Mouse (Mus musculus): ENCODE results near the gene Gltp. TPM values are rescaled to one million over a fixed set of nuclear protein-coding genes. Genes with fewer than 3 reads are reported as not detected.
A peak's percentile ranks its signal among the peaks of the same experiment; 100 is the strongest.

Gene Gltp
- polyA plus RNA-seq, 1 experiment from 2014 or later, result 78.5 TPM

GRCm38 (mm10) chr5:114719928-114720270 is 29.1 kb upstream of the Gltp start:
- Histone ChIP-seq H3K27me3 (no peaks in the 10 kb centered on the region), H3K4me3 (replicated peaks) (no peak overlapping the region), H3K27ac (peak overlapping the region; percentile 89), H3K9ac (no peak overlapping the region), H3K36me3 (peaks cover 88% of the 10 kb centered on the region), H3K9me3 (replicated peaks) (0 out of 2 replicates have a peak, but pooled peaks cover 4% of the 10 kb centered on the region), H3K4me2 (no peak overlapping the region), H3K4me1 (peaks cover 36% of the 10 kb centered on the region)
- no peak for ATAC-seq (replicated peaks; ENCODE audit: low FRiP score)
- WGBS, result 85% methylated on average over 6 of the region's 6 CpGs

GRCm38 (mm10) chr5:114719003-114719927 is 28.5 kb upstream of the Gltp start:
- ATAC-seq (replicated peaks; ENCODE audit: low FRiP score), result peak; percentile 54
- H3K36me3 ChIP-seq, result peaks cover 92% of the 10 kb centered on the region
- 82% methylated on average over 20 of the region's 20 CpGs for whole genome bisulfite sequencing

GRCm38 (mm10) chr5:114718483-114718882 is 27.7 kb upstream of the Gltp start:
- Histone ChIP-seq H3K9ac (no peak overlapping the region), H3K27me3 (no peaks in the 10 kb centered on the region), H3K4me3 (replicated peaks) (no peak overlapping the region), H3K9me3 (replicated peaks) (no peaks in the 10 kb centered on the region), H3K36me3 (peaks cover 92% of the 10 kb centered on the region), H3K27ac (peak overlapping the region; percentile 52), H3K4me2 (no peak overlapping the region), H3K4me1 (peaks cover 36% of the 10 kb centered on the region)
- ATAC-seq (replicated peaks; ENCODE audit: low FRiP score), result no peak
- 86% methylated on average over 13 of the region's 13 CpGs for WGBS

More at GRCm38 (mm10) chr5:114719003-114719927, 28.5 kb upstream of the Gltp start:
- Histone ChIP-seq H3K4me2 (no peak overlapping the region), H3K27ac (peak overlapping the region; percentile 89), H3K9me3 (replicated peaks) (0 out of 2 replicates have a peak, but pooled peaks cover 1% of the 10 kb centered on the region), H3K9ac (no peak overlapping the region), H3K4me1 (peaks cover 36% of the 10 kb centered on the region), H3K4me3 (replicated peaks) (no peak overlapping the region), H3K27me3 (no peaks in the 10 kb centered on the region)

- 86% methylated on average over 8 of the region's 8 CpGs for WGBS
- H3K36me3 ChIP-seq, result peaks cover 97% of the 10 kb centered on the region
- no peak for ATAC-seq (replicated peaks; ENCODE audit: low FRiP score)
Observed at GRCm38 (mm10) chr5:114717937-114718336, 27.2 kb upstream of the Gltp start.

GRCm38 (mm10) chr5:114717292-114717691 is 26.5 kb upstream of the Gltp start:
- Histone ChIP-seq H3K27ac (no peak overlapping the region), H3K27me3 (no peaks in the 10 kb centered on the region), H3K4me1 (peaks cover 36% of the 10 kb centered on the region), H3K4me3 (replicated peaks) (no peak overlapping the region), H3K9me3 (replicated peaks) (no peaks in the 10 kb centered on the region), H3K9ac (no peak overlapping the region), H3K36me3 (peaks cover 97% of the 10 kb centered on the region), H3K4me2 (no peak overlapping the region)
- 86% methylated on average over 12 of the region's 12 CpGs for WGBS
- no peak for ATAC-seq (replicated peaks; ENCODE audit: low FRiP score)

More at GRCm38 (mm10) chr5:114717937-114718336, 27.2 kb upstream of the Gltp start:
- H3K9ac ChIP-seq, result no peak overlapping the region
- no peaks in the 10 kb centered on the region for H3K27me3 ChIP-seq
- no peak overlapping the region for H3K27ac ChIP-seq
- H3K4me3 ChIP-seq (replicated peaks), result no peak overlapping the region
- H3K9me3 ChIP-seq (replicated peaks), result no peaks in the 10 kb centered on the region
- H3K4me1 ChIP-seq, result peaks cover 36% of the 10 kb centered on the region
- no peak overlapping the region for H3K4me2 ChIP-seq

- peaks cover 13% of the 10 kb centered on the region for H3K4me1 ChIP-seq
- H3K36me3 ChIP-seq, result peaks cover 96% of the 10 kb centered on the region
Observed at GRCm38 (mm10) chr5:114714551-114714950, 23.8 kb upstream of the Gltp start.

GRCm38 (mm10) chr5:114709357-114709756 is 18.6 kb upstream of the Gltp start:
- H3K4me2 ChIP-seq, result no peak overlapping the region
- 90% methylated on average over 21 of the region's 21 CpGs for WGBS
- no peak overlapping the region for H3K9ac ChIP-seq
- H3K4me3 ChIP-seq (replicated peaks), result no peak overlapping the region
- no peak for ATAC-seq (replicated peaks; ENCODE audit: low FRiP score)
- H3K36me3 ChIP-seq, result peaks cover 50% of the 10 kb centered on the region
- H3K9me3 ChIP-seq (replicated peaks), result no peaks in the 10 kb centered on the region
- peaks cover 8% of the 10 kb centered on the region for H3K4me1 ChIP-seq
- no peaks in the 10 kb centered on the region for H3K27me3 ChIP-seq
- H3K27ac ChIP-seq, result no peak overlapping the region

More at GRCm38 (mm10) chr5:114714551-114714950, 23.8 kb upstream of the Gltp start:
- Histone ChIP-seq H3K4me2 (no peak overlapping the region), H3K9ac (no peak overlapping the region), H3K27ac (no peak overlapping the region), H3K4me3 (replicated peaks) (no peak overlapping the region), H3K9me3 (replicated peaks) (no peaks in the 10 kb centered on the region), H3K27me3 (no peaks in the 10 kb centered on the region)
- ATAC-seq (replicated peaks; ENCODE audit: low FRiP score), result no peak
- WGBS, result 93% methylated on average over 18 of the region's 18 CpGs

GRCm38 (mm10) chr5:114708491-114708890 is 17.7 kb upstream of the Gltp start:
- Histone ChIP-seq H3K9ac (peak overlapping the region; percentile 86), H3K27me3 (no peaks in the 10 kb centered on the region), H3K4me2 (peak overlapping the region; percentile 75), H3K27ac (no peak overlapping the region), H3K4me3 (replicated peaks) (peak overlapping the region; percentile 82), H3K36me3 (peaks cover 42% of the 10 kb centered on the region), H3K9me3 (replicated peaks) (no peaks in the 10 kb centered on the region), H3K4me1 (peaks cover 8% of the 10 kb centered on the region)
- 48% methylated on average over 15 of the region's 15 CpGs for WGBS
- ATAC-seq (replicated peaks; ENCODE audit: low FRiP score), result no peak

GRCm38 (mm10) chr5:114707265-114708068 is 16.7 kb upstream of the Gltp start, which contains the start of gene Tchp:
Tchp (plus strand) TSS chr5:114707760.
- Histone ChIP-seq H3K9ac (peak within 1 kb of the TSS; percentile 86), H3K27me3 (no peaks in the 10 kb centered on the region), H3K27ac (no peak within 1 kb of the TSS), H3K36me3 (peaks cover 32% of the 10 kb centered on the region), H3K4me3 (replicated peaks) (peak within 1 kb of the TSS; percentile 82), H3K9me3 (replicated peaks) (no peaks in the 10 kb centered on the region), H3K4me2 (peak within 1 kb of the TSS; percentile 75), H3K4me1 (peaks cover 8% of the 10 kb centered on the region)
- WGBS, result 2% methylated on average over 49 of the region's 49 CpGs
- ATAC-seq (replicated peaks; ENCODE audit: low FRiP score), result peak; percentile 76

- Histone ChIP-seq H3K4me3 (replicated peaks) (no peak overlapping the region), H3K4me1 (no peaks in the 10 kb centered on the region; the same call in 1 of the 2 replicates), H3K4me2 (no peak overlapping the region), H3K36me3 (no peaks in the 10 kb centered on the region), H3K9ac (no peak overlapping the region), H3K27ac (no peak overlapping the region), H3K9me3 (replicated peaks) (no peaks in the 10 kb centered on the region), H3K27me3 (no peaks in the 10 kb centered on the region)
- 61% methylated on average over 14 of the region's 14 CpGs for WGBS
- ATAC-seq (replicated peaks; ENCODE audit: low FRiP score), result peak; percentile 74
Observed at GRCm38 (mm10) chr5:114702403-114703392, 11.9 kb upstream of the Gltp start.

GRCm38 (mm10) chr5:114699015-114699414 is 8.2 kb upstream of the Gltp start:
- H3K36me3 ChIP-seq, result no peaks in the 10 kb centered on the region
- no peak for ATAC-seq (replicated peaks; ENCODE audit: low FRiP score)
- WGBS, result 59% methylated on average over 7 of the region's 7 CpGs
- no peak overlapping the region for H3K4me2 ChIP-seq
- H3K9me3 ChIP-seq (replicated peaks), result no peaks in the 10 kb centered on the region
- no peak overlapping the region for H3K4me3 ChIP-seq (replicated peaks)
- H3K4me1 ChIP-seq, result no peaks in the 10 kb centered on the region; the same call in 1 of the 2 replicates
- H3K9ac ChIP-seq, result no peak overlapping the region
- no peak overlapping the region for H3K27ac ChIP-seq
- no peaks in the 10 kb centered on the region for H3K27me3 ChIP-seq
